Mouse (Mus musculus) liver, embryonic 14.5 days (tissue): ENCODE measurements around the gene Kcng3.

Experiments
- CTCF ChIP-seq: IDR thresholded peaks from 2 replicates; pipeline ENCODE4 v1.5.1; 2016; ENCODE audit warnings: antibody characterized with exemption, low read depth, control low read depth
- EP300 ChIP-seq: IDR thresholded peaks from 2 replicates; pipeline ENCODE4 v1.6.1; 2016; ENCODE audit warnings: antibody characterized with exemption, low read depth

- TF ChIP-seq CTCF (no peak), EP300 (no peak)
These were observed 75.9 kb downstream of the Kcng3 start for GRCm38 (mm10) chr17:83555836-83556235.
